Mouse (Mus musculus) limb, embryonic 15.5 days (tissue): ENCODE measurements around the gene Traf4. TPM values are rescaled to one million over a fixed set of nuclear protein-coding genes. Genes with fewer than 3 reads are reported as not detected.
A peak's percentile ranks its signal among the peaks of the same experiment; 100 is the strongest.
"Not testable (repeated sequence)": the region's sequence is repeated elsewhere in the genome, so short reads cannot be mapped to it uniquely, and the experiment has no call there.

ENCODE experiments used
- ATAC-seq: fragments of 200-750 bp; cut with Nextera tagmentation; 2 replicates; pipeline ENCODE4 v1.8.0; 2017; ENCODE audit warnings: low read depth, moderate TSS enrichment; ENCODE audit not compliant: insufficient number of reproducible peaks, low FRiP score, low TSS enrichment
- H3K27ac ChIP-seq: fragments of 300-500 bp; sonication (generic); 2 replicates; pipeline ENCODE4 v1.5.1; 2015; ENCODE audit warnings: moderate library complexity, mild to moderate bottlenecking, inconsistent platforms
- H3K27me3 ChIP-seq: fragments of 300-500 bp; sonication (generic); 2 replicates; pipeline ENCODE4 v1.6.1; 2015; ENCODE audit warnings: inconsistent platforms
- H3K36me3 ChIP-seq: fragments of 300-500 bp; sonication (generic); 2 replicates; pipeline ENCODE4 v1.6.1; 2015; ENCODE audit warnings: inconsistent platforms
- H3K4me1 ChIP-seq: fragments of 300-500 bp; sonication (generic); 2 replicates; pipeline ENCODE4 v1.6.1; 2015; ENCODE audit warnings: inconsistent platforms
- H3K4me2 ChIP-seq: fragments of 300-500 bp; sonication (generic); 2 replicates; pipeline ENCODE4 v1.6.1; 2015; ENCODE audit warnings: mild to moderate bottlenecking, inconsistent platforms
- H3K4me3 ChIP-seq: fragments of 300-500 bp; sonication (generic); 2 replicates; pipeline ENCODE4 v1.5.1; 2015; ENCODE audit warnings: mild to moderate bottlenecking, inconsistent platforms
- H3K9ac ChIP-seq: fragments of 300-500 bp; sonication (generic); 2 replicates; pipeline ENCODE4 v1.6.1; 2015; ENCODE audit warnings: inconsistent platforms
- H3K9me3 ChIP-seq: fragments of 300-500 bp; sonication (generic); 2 replicates; pipeline ENCODE4 v1.6.1; 2016; ENCODE audit warnings: inconsistent platforms
- WGBS: fragments of 180-500 bp; shearing (Covaris S2); methylation state at CpG from one replicate; pipeline ENCODE4 v1.1.7; 2015; 5-methylcytosine and 5-hydroxymethylcytosine counted together
- polyA plus RNA-seq: library from polyadenylated mRNA; unstranded; fragments of >200 nt; fragmentation: Nextera tagmentation; extraction: Ambion mirVana; gene quantifications from 2 replicates; pipeline ENCODE4 v1.2.1, GENCODE M21; 2015

Traf4 gene
- polyA plus RNA-seq, 1 experiment from 2014 or later, result 65.6 TPM

DNA sequence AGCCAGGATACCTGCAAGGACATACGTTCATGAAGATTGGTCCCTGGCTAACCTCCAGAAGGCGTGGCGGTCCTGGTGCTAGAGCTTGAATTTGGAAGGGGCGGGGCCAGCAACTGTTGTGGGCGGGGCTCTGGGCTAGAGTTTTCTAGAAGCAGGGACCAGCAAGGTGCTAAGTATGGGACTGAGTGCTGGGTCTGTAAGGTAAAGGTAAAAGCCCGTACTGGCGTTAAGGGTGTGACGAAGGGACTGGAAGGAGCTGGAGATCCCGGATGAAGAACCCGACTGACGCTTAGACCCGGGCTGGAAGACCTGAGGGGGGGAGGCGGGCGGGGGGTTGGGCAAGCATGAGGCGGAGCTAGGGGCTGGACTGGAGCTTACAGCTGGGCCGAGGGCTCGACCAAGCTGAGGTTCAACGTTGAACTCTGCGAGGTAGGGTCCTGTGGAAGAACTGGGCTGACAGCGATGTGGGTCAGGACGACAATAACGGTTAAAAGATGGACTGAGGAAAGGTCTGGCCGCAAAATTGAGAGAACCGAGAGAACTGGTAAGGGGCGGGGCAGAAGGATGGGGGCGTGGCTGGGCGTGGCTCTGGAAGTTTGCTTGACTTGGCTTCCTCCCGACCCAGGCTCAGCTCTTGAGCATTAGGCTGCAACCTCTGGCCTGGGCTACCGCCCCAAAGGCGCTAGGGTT, 29.2 kb upstream of the Traf4 start:
- WGBS, result 4% methylated on average over 30 of the region's 30 CpGs
- Histone ChIP-seq H3K4me2 (peak overlapping the region; percentile 68), H3K27ac (peak overlapping the region; percentile 79), H3K9me3 (no peaks in the 10 kb centered on the region), H3K36me3 (peaks cover 28% of the 10 kb centered on the region), H3K4me3 (peak overlapping the region; percentile 53), H3K27me3 (no peaks in the 10 kb centered on the region), H3K9ac (0 out of 2 replicates have a peak overlapping the region, but pooled peaks have one; percentile 26), H3K4me1 (peaks cover 26% of the 10 kb centered on the region)
- peak; percentile 76 for ATAC-seq

DNA sequence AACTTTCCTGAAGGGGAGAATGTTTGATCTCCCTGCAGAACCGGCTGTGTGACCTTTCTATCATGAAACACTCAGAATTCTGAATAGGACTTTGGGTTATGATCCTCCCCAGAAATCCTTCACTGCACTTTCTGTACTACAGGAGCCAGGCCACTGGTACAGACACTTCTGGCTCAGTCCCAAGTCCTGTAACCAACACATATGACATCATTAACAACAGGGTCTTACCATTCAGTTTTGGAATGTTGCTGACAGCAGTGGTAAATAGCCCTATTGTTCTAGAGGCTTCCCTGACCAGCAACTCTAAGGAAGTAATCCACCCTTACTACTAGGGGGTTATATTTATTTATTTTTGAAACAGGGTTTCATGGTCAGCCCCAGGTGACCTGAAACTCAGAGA, 27.7 kb upstream of the Traf4 start, which contains the start of gene Proca1:
TSS of gene Proca1 (plus strand) at position 280 of the 400 bp plus-strand sequence.
- Histone ChIP-seq H3K9me3 (no peaks in the 10 kb centered on the region), H3K27me3 (no peaks in the 10 kb centered on the region), H3K4me1 (peaks cover 28% of the 10 kb centered on the region), H3K4me3 (peak within 1 kb of the TSS; percentile 53), H3K4me2 (peak within 1 kb of the TSS; percentile 68), H3K27ac (peak within 1 kb of the TSS; percentile 79), H3K9ac (no peak within 1 kb of the TSS), H3K36me3 (peaks cover 28% of the 10 kb centered on the region)
- 79% methylated on average over 1 of the region's 1 CpGs for WGBS
- ATAC-seq, result no peak

DNA sequence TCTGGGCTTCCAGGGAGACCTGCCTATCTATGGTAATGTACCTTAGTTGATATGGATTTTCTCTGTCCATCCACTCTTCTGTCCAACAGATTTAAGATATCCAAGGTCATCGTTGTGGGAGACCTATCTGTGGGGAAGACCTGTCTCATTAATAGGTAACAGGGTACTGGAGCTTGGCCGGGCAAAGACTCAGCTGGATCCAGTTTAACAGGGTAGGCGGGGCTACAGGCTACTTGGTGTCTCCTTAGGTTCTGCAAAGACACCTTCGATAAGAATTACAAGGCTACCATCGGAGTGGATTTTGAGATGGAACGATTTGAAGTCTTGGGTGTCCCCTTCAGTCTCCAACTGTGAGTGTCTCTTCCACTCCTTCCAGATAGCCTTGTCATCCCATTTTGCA, 24.7 kb upstream of the Traf4 start:
- Histone ChIP-seq H3K27ac (peak overlapping the region; percentile 99), H3K4me2 (peak overlapping the region; percentile 65), H3K4me1 (peaks cover 27% of the 10 kb centered on the region), H3K9me3 (no peaks in the 10 kb centered on the region), H3K27me3 (no peaks in the 10 kb centered on the region), H3K9ac (0 out of 2 replicates have a peak overlapping the region, but pooled peaks have one; percentile 89), H3K36me3 (peaks cover 28% of the 10 kb centered on the region), H3K4me3 (peak overlapping the region; percentile 76)
- no peak for ATAC-seq
- WGBS, result 51% methylated on average over 6 of the region's 6 CpGs

GRCm38 (mm10) chr11:78189234-78190040, 24.0 kb upstream of the Traf4 start:
- Histone ChIP-seq H3K9ac (peak overlapping the region; percentile 89), H3K4me2 (peak overlapping the region; percentile 65), H3K36me3 (peaks cover 28% of the 10 kb centered on the region), H3K9me3 (no peaks in the 10 kb centered on the region), H3K27ac (peak overlapping the region; percentile 99), H3K4me3 (peak overlapping the region; percentile 76), H3K4me1 (peaks cover 21% of the 10 kb centered on the region), H3K27me3 (no peaks in the 10 kb centered on the region)
- peak; percentile 68; the same call in 1 of the 2 replicates for ATAC-seq
- WGBS, result under 1% methylated on average over 42 of the region's 42 CpGs

- Histone ChIP-seq H3K9ac (peak within 1 kb of the TSS; percentile 89), H3K27me3 (no peaks in the 10 kb centered on the region), H3K36me3 (peaks cover 28% of the 10 kb centered on the region), H3K9me3 (no peaks in the 10 kb centered on the region), H3K4me1 (peaks cover 23% of the 10 kb centered on the region), H3K4me2 (peak within 1 kb of the TSS; percentile 65), H3K4me3 (peak within 1 kb of the TSS; percentile 76), H3K27ac (peak within 1 kb of the TSS; percentile 99)
- ATAC-seq, result peak; percentile 90
- under 1% methylated on average over 78 of the region's 80 CpGs for WGBS
Measured at GRCm38 (mm10) chr11:78188331-78189233, 23.2 kb upstream of the Traf4 start, which contains the start of gene Rab34. Gene Rab34 (plus strand): TSS chr11:78188430.

- peaks cover 34% of the 10 kb centered on the region for H3K4me1 ChIP-seq
- H3K27me3 ChIP-seq, ATAC-seq, H3K4me3 ChIP-seq, H3K4me2 ChIP-seq, H3K9ac ChIP-seq, H3K9me3 ChIP-seq, H3K27ac ChIP-seq: not testable (repeated sequence)
- H3K36me3 ChIP-seq, result peaks cover 24% of the 10 kb centered on the region
- 94% methylated on average over 6 of the region's 6 CpGs for WGBS
Measured at GRCm38 (mm10) chr11:78184702-78185101, 19.3 kb upstream of the Traf4 start.

- Histone ChIP-seq H3K4me1 (peaks cover 37% of the 10 kb centered on the region), H3K4me3 (peak overlapping the region; percentile 93), H3K27ac (peak overlapping the region; percentile 96), H3K9me3 (no peaks in the 10 kb centered on the region), H3K27me3 (no peaks in the 10 kb centered on the region), H3K9ac (no peak overlapping the region), H3K36me3 (peaks cover 28% of the 10 kb centered on the region), H3K4me2 (peak overlapping the region; percentile 47)
- WGBS, result 49% methylated on average over 10 of the region's 10 CpGs
- no peak for ATAC-seq
Measured at GRCm38 (mm10) chr11:78183884-78184514, 18.6 kb upstream of the Traf4 start.

DNA sequence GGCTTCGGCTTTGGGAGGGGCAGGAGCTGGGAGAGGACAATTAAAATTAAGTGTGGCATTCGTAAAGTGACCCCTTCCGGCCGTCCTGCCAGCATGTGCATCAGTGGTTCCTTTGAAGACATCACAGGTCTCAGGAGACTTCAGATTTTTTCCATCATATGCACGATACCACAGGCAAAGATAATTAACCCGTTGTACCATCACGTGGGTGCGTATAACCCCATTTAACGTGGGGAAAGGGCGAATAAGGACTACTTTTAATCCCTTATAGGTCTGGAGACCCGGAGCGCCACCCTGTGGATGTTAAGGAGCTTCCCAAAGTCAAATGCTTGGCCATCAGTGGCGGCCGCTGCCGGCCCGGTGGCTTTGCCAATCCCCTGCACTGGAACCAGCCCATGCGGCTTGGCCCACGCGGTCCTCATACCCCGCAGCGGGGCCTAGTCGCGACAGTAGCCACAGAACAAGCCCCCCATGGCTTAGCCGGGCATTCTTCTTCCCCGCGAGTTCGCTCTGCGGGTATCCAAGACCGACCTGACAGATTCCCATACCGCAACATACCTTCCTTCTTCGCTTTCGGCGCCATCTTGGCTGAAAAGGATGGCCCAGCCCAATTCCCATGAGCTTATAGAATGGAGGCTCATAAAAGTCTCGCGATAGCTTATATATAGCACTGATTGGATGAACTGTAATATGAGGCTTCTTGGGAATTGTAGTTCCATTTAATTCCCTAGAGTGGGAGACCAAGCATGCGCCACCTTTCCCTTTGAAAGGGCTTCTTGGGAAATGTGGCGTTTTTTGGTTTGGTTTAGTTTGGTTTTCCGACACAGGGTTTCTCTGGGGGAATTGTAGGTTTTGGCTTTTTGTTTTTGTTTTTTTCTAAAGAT, 17.8 kb upstream of the Traf4 start, which contains the start of gene Rpl23a:
TSS of gene Rpl23a (minus strand) at position 624 of the 884 bp plus-strand sequence.
- under 1% methylated on average over 38 of the region's 38 CpGs for WGBS

GRCm38 (mm10) chr11:78182450-78182849, 17.1 kb upstream of the Traf4 start:
- peak overlapping the region; percentile 93 for H3K4me3 ChIP-seq
- no peaks in the 10 kb centered on the region for H3K9me3 ChIP-seq
- peaks cover 28% of the 10 kb centered on the region for H3K36me3 ChIP-seq
- ATAC-seq, result no peak
- 0 out of 2 replicates have a peak overlapping the region, but pooled peaks have one; percentile 96 for H3K27ac ChIP-seq
- peak overlapping the region; percentile 87 for H3K9ac ChIP-seq
- WGBS, result 9% methylated on average over 7 of the region's 7 CpGs
- no peaks in the 10 kb centered on the region for H3K27me3 ChIP-seq
- H3K4me1 ChIP-seq, result peaks cover 41% of the 10 kb centered on the region
- peak overlapping the region; percentile 49 for H3K4me2 ChIP-seq

More for the DNA sequence above, 17.8 kb upstream of the Traf4 start, which contains the start of gene Rpl23a:
- Histone ChIP-seq H3K9ac (peak within 1 kb of the TSS; percentile 87), H3K9me3 (no peaks in the 10 kb centered on the region), H3K36me3 (peaks cover 28% of the 10 kb centered on the region), H3K4me1 (peaks cover 38% of the 10 kb centered on the region), H3K4me3 (peak within 1 kb of the TSS; percentile 93), H3K4me2 (peak within 1 kb of the TSS; percentile 49), H3K27me3 (no peaks in the 10 kb centered on the region), H3K27ac (peak within 1 kb of the TSS; percentile 96)
- ATAC-seq, result peak; percentile 88

- Histone ChIP-seq H3K9me3 (no peaks in the 10 kb centered on the region), H3K27me3 (no peaks in the 10 kb centered on the region), H3K4me3 (peak overlapping the region; percentile 93), H3K9ac (no peak overlapping the region), H3K4me1 (peaks cover 43% of the 10 kb centered on the region), H3K4me2 (peak overlapping the region; percentile 49), H3K27ac (no peak overlapping the region), H3K36me3 (peaks cover 28% of the 10 kb centered on the region)
- ATAC-seq, result no peak
- WGBS, result 48% methylated on average over 2 of the region's 2 CpGs
Measured at GRCm38 (mm10) chr11:78181830-78182357, 16.5 kb upstream of the Traf4 start.
